Mouse (Mus musculus) spleen, adult 10 weeks (tissue): ENCODE data around the gene Golga4. TPM values are rescaled to one million over a fixed set of nuclear protein-coding genes. Genes with fewer than 3 reads are reported as not detected.

Experiments used
- polyA plus RNA-seq: library from polyadenylated mRNA; stranded (reverse); fragments of 350-450 nt; fragmentation: Illumina TruSeq; extraction: RNeasy Lipid Tissue Mini Kit (QIAGEN cat#74804); gene quantifications from one replicate; pipeline ENCODE4 v1.2.3, GENCODE M21; 2015; ENCODE audit warnings: low replicate concordance; ENCODE audit not compliant: insufficient read depth

The Golga4 gene
- polyA plus RNA-seq = 83.5 TPM

DNA sequence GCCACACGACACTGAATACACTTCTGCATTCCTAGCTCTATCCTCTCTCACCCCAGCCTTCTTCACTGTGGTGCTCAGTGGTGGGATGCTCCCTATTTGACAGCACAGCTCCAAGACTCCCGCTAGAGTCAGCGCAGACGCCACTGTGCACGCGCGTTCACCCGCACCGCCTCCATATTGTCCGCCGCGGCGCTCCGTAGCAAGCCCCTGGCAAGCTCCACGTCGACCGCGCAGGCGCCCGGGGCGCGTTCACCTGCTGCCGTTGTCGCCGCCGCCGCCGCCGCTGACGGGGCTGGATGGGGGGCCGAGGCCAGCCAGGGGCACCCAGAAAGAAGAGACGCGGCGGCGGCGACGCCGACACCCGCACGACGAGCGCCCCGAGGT is at the start of gene Golga4:
Golga4 (plus strand) TSS at position 248 of the 384 bp plus-strand sequence.

DNA sequence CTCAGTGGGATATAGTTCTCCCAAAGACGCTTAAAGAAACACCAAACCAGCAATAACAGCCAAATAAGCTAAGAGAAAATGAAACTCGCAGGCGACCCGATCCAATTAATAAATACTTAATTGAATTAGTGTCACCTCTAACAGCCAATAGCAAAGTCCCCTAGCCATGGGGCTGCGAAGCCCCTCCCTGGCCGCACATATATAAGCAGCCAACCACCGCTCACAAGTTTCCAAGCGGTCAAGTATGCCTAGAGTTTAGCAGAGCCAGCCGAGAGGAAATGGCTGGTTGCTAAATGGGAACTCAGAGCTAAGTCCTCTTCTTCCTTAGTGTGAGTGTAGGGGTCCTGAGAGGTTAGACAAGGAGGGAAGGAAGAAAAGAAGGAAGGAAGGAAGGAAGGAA is 28.1 kb upstream of the Golga4 start, which contains the start of gene Eomes:
Eomes (plus strand) TSS at position 252 of the 400 bp plus-strand sequence.

DNA sequence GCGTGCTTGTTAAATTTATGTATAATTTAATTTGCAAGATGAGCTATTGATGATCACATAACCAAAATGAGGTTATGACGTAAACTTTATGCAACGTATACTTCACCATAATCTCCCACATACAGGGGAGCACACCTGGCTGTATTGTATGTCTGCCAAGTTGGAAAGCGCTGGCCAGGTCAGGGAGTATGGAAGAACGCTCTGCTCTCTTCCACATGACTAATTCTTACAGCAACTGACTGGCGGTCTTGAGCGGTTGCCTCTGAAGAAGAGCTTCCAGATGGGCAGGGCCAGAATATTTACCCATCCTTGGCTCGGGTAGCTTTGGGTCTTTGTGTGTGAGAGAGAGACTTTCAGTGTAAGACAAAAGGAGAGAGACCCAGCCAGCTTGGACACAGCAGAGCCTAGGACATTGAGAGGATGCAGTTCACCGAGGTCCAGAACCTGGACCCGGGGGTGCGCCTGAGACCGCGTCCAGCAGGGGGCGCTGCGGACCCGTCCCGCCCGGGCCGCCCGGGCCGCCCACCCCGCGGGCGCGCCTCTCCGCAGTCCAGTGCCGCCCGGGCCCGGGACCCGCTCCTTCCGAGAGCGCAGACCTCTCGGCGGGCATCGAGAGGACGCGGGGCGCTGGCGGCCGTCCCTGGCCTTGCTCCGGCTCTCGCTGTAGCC is 100.2 kb downstream of the Golga4 start, which contains the start of gene Itga9:
Itga9 (plus strand) TSS at position 543 of the 669 bp plus-strand sequence.

Other genes with a start within 250 kb of the Golga4 start
- gene Eomes, start 28.1 kb upstream of the Golga4 start, polyA plus RNA-seq = 11.0 TPM
- gene Itga9, start 100.4 kb downstream of the Golga4 start, polyA plus RNA-seq = 16.8 TPM